Mouse (Mus musculus): ENCODE measurements around the gene Adora2b. TPM values are rescaled to one million over a fixed set of nuclear protein-coding genes. Genes with fewer than 3 reads are reported as not detected.

The Adora2b gene
- polyA plus RNA-seq, 1 experiment from 2014 or later, result 0.99 TPM

DNA sequence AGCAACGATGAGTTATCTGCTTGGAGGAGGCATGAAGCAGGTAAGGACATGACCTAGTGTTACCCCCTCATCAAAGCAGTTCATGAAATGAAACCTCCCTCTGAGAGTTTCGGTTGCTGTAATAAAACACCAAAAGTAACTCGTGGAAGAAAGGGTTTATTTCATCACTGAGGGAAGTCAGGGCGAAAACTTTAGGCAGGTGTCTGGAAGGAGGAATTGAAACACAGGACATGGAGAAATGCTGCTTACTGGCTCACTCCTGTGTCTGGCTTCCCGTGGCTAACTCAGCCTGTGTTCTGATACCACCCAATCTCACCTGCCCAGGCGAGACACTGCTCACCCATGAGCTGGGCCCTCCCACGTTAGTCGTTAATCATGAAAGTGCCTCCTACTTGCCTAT is 36.2 kb downstream of the Adora2b start:
- H3K36me3 ChIP-seq (ENCODE audit: control insufficient read depth, insufficient read depth, low read length), result no peaks in the 10 kb centered on the region

DNA sequence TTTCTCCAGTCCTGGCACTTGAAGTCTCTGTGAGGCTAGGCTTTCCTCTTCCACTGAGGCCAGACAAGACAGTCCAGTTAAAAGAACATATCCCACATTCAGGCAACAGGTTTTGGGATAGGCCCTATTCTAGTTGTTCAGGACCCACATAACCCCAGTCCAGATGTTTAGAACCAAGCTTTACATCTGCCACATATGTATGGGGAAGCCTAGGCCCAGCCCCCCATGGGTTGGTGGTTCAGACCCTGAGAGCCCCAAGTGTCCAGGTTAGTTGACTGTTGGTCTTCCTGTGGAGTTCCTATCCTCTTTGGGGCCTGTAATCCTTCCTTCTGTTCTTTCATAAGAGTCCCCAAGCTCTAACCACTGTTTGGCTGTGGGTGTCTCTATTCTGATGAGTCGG is 38.9 kb downstream of the Adora2b start:
- Histone ChIP-seq H3K27me3 (replicated peaks; ENCODE audit: control insufficient read depth, insufficient read depth, low read length) (no peaks in the 10 kb centered on the region), H3K36me3 (ENCODE audit: control insufficient read depth, insufficient read depth, low read length) (no peaks in the 10 kb centered on the region), H3K9ac (ENCODE audit: low read depth, low read length) (no peak overlapping the region), H3K4me3 (ENCODE audit: low read depth, low read length) (no peak overlapping the region), H3K4me2 (no peak overlapping the region), H3K4me1 (replicated peaks; ENCODE audit: control insufficient read depth, insufficient read depth, low read length) (no peaks in the 10 kb centered on the region), H3K27ac (ENCODE audit: low read depth, low read length) (no peak overlapping the region), H3K9me3 (ENCODE audit: control insufficient read depth, low read length) (no peaks in the 10 kb centered on the region)
- 83% methylated on average over 1 of the region's 1 CpGs for WGBS
- ATAC-seq (replicated peaks; ENCODE audit: low FRiP score) (no peak), DNase-seq (ENCODE audit: low spot score) (no peak)

More for the DNA sequence above, 36.2 kb downstream of the Adora2b start:
- ATAC-seq (replicated peaks; ENCODE audit: low FRiP score) (no peak), DNase-seq (ENCODE audit: low spot score) (no peak)
- no peak overlapping the region for H3K4me2 ChIP-seq
- H3K4me3 ChIP-seq (ENCODE audit: low read depth, low read length), result no peak overlapping the region
- H3K27me3 ChIP-seq (replicated peaks; ENCODE audit: control insufficient read depth, insufficient read depth, low read length), result no peaks in the 10 kb centered on the region
- H3K9me3 ChIP-seq (ENCODE audit: control insufficient read depth, low read length), result no peaks in the 10 kb centered on the region
- H3K9ac ChIP-seq (ENCODE audit: low read depth, low read length), result no peak overlapping the region
- WGBS, result 90% methylated on average over 8 of the region's 8 CpGs
- H3K4me1 ChIP-seq (replicated peaks; ENCODE audit: control insufficient read depth, insufficient read depth, low read length), result peaks cover 7% of the 10 kb centered on the region
- no peak overlapping the region for H3K27ac ChIP-seq (ENCODE audit: low read depth, low read length)

GRCm38 (mm10) chr11:62294121-62294520 is 45.3 kb downstream of the Adora2b start:
- no peak overlapping the region for H3K4me3 ChIP-seq (ENCODE audit: low read depth, low read length)
- ATAC-seq (replicated peaks; ENCODE audit: low FRiP score), result no peak
- H3K9ac ChIP-seq (ENCODE audit: low read depth, low read length), result no peak overlapping the region
- H3K4me2 ChIP-seq, result no peak overlapping the region
- 0 out of 2 replicates have a peak, but pooled peaks cover 3% of the 10 kb centered on the region for H3K36me3 ChIP-seq (ENCODE audit: control insufficient read depth, insufficient read depth, low read length)
- no peaks in the 10 kb centered on the region for H3K4me1 ChIP-seq (replicated peaks; ENCODE audit: control insufficient read depth, insufficient read depth, low read length)
- DNase-seq (ENCODE audit: low spot score), result no peak
- no peaks in the 10 kb centered on the region for H3K27me3 ChIP-seq (replicated peaks; ENCODE audit: control insufficient read depth, insufficient read depth, low read length)
- 89% methylated on average over 2 of the region's 2 CpGs for WGBS
- H3K27ac ChIP-seq (ENCODE audit: low read depth, low read length), result no peak overlapping the region
- H3K9me3 ChIP-seq (ENCODE audit: control insufficient read depth, low read length), result no peaks in the 10 kb centered on the region

- ATAC-seq (replicated peaks; ENCODE audit: low FRiP score), result no peak
- Histone ChIP-seq H3K27ac (ENCODE audit: low read depth, low read length) (no peak overlapping the region), H3K4me3 (ENCODE audit: low read depth, low read length) (no peak overlapping the region), H3K36me3 (ENCODE audit: control insufficient read depth, insufficient read depth, low read length) (0 out of 2 replicates have a peak, but pooled peaks cover 3% of the 10 kb centered on the region), H3K4me1 (replicated peaks; ENCODE audit: control insufficient read depth, insufficient read depth, low read length) (no peaks in the 10 kb centered on the region), H3K4me2 (no peak overlapping the region), H3K27me3 (replicated peaks; ENCODE audit: control insufficient read depth, insufficient read depth, low read length) (no peaks in the 10 kb centered on the region), H3K9ac (ENCODE audit: low read depth, low read length) (no peak overlapping the region), H3K9me3 (ENCODE audit: control insufficient read depth, low read length) (no peaks in the 10 kb centered on the region)
- WGBS, result 85% methylated on average over 6 of the region's 6 CpGs
- no peak for DNase-seq (ENCODE audit: low spot score)
Measured at GRCm38 (mm10) chr11:62298883-62299282, 50.1 kb downstream of the Adora2b start.

DNA sequence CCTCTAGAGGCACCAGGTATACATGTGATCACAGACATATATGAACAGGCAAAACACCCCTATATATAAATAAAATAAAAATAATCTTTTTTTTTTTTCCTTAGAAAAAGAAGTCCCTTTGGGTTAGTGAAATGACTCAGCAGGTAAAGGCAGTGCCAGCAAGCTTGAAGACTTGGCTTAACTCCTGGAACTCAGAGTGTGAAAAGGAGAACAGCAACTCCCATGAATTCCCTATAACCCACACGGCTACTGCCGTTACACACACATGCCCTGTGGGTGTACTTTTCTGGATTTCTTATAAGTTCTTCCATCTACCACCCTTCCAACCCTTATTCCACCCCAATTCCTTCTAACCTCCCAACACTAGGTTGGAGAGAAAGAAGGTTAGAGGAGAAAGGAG is 57.1 kb downstream of the Adora2b start:
- ATAC-seq (replicated peaks; ENCODE audit: low FRiP score) (no peak), DNase-seq (ENCODE audit: low spot score) (no peak)
- 96% methylated on average over 2 of the region's 2 CpGs for WGBS
- Histone ChIP-seq H3K9ac (ENCODE audit: low read depth, low read length) (no peak overlapping the region), H3K4me1 (replicated peaks; ENCODE audit: control insufficient read depth, insufficient read depth, low read length) (no peaks in the 10 kb centered on the region), H3K4me3 (ENCODE audit: low read depth, low read length) (no peak overlapping the region), H3K27me3 (replicated peaks; ENCODE audit: control insufficient read depth, insufficient read depth, low read length) (no peaks in the 10 kb centered on the region), H3K27ac (ENCODE audit: low read depth, low read length) (no peak overlapping the region), H3K4me2 (no peak overlapping the region), H3K36me3 (ENCODE audit: control insufficient read depth, insufficient read depth, low read length) (peaks cover 2% of the 10 kb centered on the region; the same call in 1 of the 2 replicates), H3K9me3 (ENCODE audit: control insufficient read depth, low read length) (no peaks in the 10 kb centered on the region)

DNA sequence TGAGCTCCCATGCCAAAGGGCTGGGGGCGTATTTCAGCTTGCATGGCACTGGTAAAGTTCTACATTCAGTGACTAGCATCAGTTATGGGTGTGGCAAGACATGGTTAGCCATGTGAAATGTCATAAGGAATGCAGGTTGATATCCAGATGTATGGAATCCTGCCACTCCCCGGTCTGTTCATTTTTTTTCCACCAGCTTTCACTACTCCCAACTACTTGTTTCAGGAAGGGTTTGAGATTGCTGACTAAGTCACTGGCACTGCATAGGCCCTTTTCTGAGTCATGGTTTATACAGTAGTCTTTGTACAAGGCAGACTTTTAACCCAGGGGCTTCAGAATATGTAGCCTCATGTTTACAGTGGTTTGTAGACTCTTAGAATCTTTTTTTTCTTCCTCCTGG is 60.5 kb downstream of the Adora2b start:
- Histone ChIP-seq H3K9ac (ENCODE audit: low read depth, low read length) (no peak overlapping the region), H3K27ac (ENCODE audit: low read depth, low read length) (no peak overlapping the region), H3K4me1 (replicated peaks; ENCODE audit: control insufficient read depth, insufficient read depth, low read length) (no peaks in the 10 kb centered on the region), H3K9me3 (ENCODE audit: control insufficient read depth, low read length) (no peaks in the 10 kb centered on the region), H3K27me3 (replicated peaks; ENCODE audit: control insufficient read depth, insufficient read depth, low read length) (no peaks in the 10 kb centered on the region), H3K36me3 (ENCODE audit: control insufficient read depth, insufficient read depth, low read length) (peaks cover 9% of the 10 kb centered on the region; the same call in 1 of the 2 replicates), H3K4me2 (no peak overlapping the region), H3K4me3 (ENCODE audit: low read depth, low read length) (no peak overlapping the region)
- ATAC-seq (replicated peaks; ENCODE audit: low FRiP score) (no peak), DNase-seq (ENCODE audit: low spot score) (no peak)
- WGBS, result 91% methylated on average over 2 of the region's 2 CpGs

GRCm38 (mm10) chr11:62314984-62315383 is 66.2 kb downstream of the Adora2b start:
- H3K27ac ChIP-seq (ENCODE audit: low read depth, low read length), result no peak overlapping the region
- H3K4me3 ChIP-seq (ENCODE audit: low read depth, low read length), result no peak overlapping the region
- no peaks in the 10 kb centered on the region for H3K27me3 ChIP-seq (replicated peaks; ENCODE audit: control insufficient read depth, insufficient read depth, low read length)
- no peak overlapping the region for H3K9ac ChIP-seq (ENCODE audit: low read depth, low read length)
- no peaks in the 10 kb centered on the region for H3K4me1 ChIP-seq (replicated peaks; ENCODE audit: control insufficient read depth, insufficient read depth, low read length)
- no peak for DNase-seq (ENCODE audit: low spot score)
- no peak for ATAC-seq (replicated peaks; ENCODE audit: low FRiP score)
- peaks cover 42% of the 10 kb centered on the region for H3K36me3 ChIP-seq (ENCODE audit: control insufficient read depth, insufficient read depth, low read length)
- WGBS, result 91% methylated on average over 5 of the region's 5 CpGs
- H3K9me3 ChIP-seq (ENCODE audit: control insufficient read depth, low read length), result no peaks in the 10 kb centered on the region
- no peak overlapping the region for H3K4me2 ChIP-seq

Other genes with a start within 250 kb of the Adora2b start
- 18.6 and 20.8 TPM in 2 replicates for gene Zswim7, start 32.4 kb downstream of the Adora2b start, polyA plus RNA-seq (2014; fragmentation: Nextera tagmentation; extraction: Ambion mirVana)
- 9.0 and 9.9 TPM in 2 replicates for gene Ttc19, start 32.5 kb downstream of the Adora2b start, polyA plus RNA-seq (2014; fragmentation: Nextera tagmentation; extraction: Ambion mirVana)
- 15.3 and 15.7 TPM in 2 replicates for gene Pigl, start 209.5 kb downstream of the Adora2b start, polyA plus RNA-seq (2014; fragmentation: Nextera tagmentation; extraction: Ambion mirVana)
- 133 and 144 TPM in 2 replicates for gene Ncor1, start 209.6 kb downstream of the Adora2b start, polyA plus RNA-seq (2014; fragmentation: Nextera tagmentation; extraction: Ambion mirVana)

Data from liver, embryonic 11.5 days (tissue).